Mouse (Mus musculus): Measurements from ENCODE around the gene Bcas2.
"Not testable (repeated sequence)": the region's sequence is repeated elsewhere in the genome, so short reads cannot be mapped to it uniquely, and the experiment has no call there.

The Bcas2 gene

DNA sequence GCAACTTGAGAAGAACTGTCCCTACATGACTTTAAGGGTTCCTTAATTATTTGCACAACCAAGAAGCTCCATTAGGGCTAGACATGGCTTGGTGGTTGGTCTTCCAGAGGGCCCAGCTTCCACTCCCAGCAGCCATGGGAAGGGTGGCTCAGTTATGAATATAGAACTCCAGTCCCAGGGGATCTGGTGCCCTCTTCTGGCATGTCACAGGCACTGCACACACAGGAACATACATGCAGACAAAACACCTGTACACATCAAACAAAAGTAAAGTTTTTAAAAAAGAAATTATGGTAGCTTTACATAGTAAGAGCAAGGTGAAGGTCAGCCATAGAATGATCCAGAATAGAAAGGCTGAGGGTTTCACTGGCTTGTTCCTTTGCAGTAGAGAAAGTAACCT, 17.7 kb upstream of the Bcas2 start:
- intact Hi-C loops (cut with DNase I) = no loop called here

DNA sequence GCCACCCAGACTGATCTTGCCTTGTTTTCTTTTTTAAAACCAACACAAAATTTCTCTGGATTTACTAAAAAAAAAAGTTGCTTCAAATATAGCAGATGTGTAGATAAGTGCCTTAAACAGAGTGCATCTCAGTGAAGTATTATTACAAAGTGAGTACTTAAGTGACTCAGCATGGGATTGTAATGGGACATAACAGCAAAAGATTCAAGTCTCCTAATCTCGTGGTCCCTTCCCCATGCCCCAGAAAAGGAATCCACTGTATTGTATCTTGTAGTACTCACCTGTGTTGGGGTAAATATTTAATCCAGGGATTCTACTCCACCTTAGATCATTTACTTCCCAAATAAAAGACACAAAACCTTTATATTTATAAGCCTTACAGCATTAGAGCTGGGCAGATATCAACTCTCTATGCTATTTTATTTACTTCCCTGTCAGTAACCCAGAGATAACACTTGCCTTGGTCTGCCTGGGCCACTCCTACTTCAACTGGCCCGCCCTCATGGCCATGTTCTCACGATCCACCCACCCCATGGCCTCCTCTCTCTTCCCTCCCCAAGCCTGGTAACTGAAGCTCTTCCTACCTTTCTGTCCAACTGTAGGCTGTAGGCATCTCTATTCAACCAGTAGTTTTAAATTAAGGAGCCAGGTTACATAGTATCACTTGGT, 12.1 kb upstream of the Bcas2 start:
- intact Hi-C loops (cut with DNase I) = no loop called here

DNA sequence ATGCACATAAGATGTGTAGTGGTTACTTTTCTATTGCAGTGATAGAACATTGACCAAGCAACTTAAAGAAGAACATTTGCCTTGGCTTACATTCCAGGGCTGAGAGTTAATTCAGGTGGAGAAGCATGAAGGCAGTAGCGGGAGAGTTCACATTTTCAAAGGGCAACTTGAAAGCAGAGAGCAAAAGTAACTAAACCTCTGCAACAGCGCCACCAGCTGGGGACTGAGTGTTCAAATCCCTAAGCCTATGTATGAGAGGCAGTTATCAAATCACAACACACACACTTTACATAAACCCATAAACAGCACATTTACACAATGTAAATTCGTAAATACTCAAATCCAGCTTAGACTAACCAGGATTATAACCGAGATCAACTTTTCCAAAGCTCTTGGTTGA, 1.7 kb upstream of the Bcas2 start:
- intact Hi-C loops (cut with DNase I) = loop anchor here (5.0 kb wide), 2 partner anchors 67 to 107 kb away; partner anchors contain the start of gene Dennd2c

DNA sequence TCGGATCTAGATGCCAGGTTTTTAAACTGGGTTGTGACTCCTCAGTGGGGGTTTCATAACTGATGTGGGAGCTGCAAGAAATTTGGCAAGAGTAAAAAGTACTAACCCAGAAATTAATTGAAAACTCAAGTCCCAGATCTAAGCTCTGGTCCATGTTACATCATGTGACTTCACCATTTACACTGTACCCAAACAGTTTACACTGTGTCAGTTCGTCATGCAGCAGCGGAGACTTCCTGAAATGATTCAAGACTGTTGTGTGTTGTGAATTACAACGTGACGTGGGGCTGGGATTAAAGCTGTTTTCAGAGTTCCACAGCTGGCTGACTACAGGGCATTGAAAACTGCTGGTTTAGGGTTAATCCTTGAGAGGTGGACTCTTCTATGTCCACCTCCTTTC, 1.2 kb downstream of the Bcas2 start:
- intact Hi-C loops (cut with DNase I) = no loop called here

DNA sequence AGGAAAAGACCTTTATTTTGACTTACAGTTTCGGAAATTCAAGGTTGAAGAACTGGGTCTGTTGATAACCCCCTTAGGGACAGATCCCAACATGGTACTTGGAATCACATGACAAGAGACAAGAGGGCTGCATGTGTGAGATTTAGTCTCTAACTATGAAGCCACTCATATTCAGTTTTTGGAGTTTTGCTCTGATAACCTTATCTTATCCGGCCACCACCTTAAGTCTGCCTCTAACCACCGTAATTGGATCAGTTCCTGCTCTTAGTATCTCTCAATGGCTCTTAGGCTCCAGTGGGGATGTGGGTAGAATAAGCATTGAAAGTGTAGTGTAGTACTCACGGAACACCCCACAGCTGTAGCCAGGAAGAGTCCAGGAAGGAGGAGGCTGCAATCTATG, 5.3 kb downstream of the Bcas2 start:
- intact Hi-C loops (cut with DNase I) = no loop called here

DNA sequence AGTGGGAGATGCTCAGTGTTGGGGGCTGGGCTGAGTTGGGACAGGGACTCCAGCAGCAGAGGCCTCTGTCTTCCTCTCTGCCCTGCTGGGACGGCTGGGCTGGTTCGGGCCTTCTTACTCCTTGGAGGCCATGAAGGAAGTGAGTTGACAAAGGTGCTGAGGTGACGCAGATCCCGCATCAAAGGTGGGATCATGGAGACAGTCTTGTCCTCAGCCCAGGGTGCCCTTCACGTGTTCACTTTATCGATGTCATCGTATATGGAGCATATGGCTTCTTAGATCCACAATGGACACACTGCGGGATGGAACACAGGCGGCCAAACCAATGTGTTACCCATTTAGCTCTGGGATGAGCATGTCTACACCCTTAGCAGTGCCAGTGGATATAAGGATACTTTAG, 8.1 kb downstream of the Bcas2 start:
- intact Hi-C loops (cut with DNase I) = no loop called here

DNA sequence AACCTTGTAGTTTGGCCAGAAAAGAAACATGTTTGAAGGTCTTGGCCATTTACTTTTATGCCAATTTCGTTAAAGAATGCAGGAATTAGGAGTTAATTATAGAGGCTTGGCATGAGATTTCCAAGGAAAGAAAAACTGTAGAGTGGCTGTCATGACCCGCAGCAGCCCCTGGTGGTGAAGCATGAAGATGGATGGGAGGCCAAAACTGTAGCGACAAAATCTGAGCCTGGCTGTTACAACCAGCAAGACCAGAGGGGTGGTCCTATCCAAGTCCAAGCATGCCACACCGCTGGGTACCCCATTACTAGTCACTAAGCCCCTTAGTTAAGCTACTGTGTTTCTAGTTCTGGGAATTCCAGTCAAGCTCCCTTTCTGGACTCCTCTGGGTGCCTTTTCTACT, 9.7 kb downstream of the Bcas2 start:
- intact Hi-C loops (cut with DNase I) = loop anchor here (5.0 kb wide), 1 partner anchor 201 kb away; no protein-coding TSS in a partner anchor

DNA sequence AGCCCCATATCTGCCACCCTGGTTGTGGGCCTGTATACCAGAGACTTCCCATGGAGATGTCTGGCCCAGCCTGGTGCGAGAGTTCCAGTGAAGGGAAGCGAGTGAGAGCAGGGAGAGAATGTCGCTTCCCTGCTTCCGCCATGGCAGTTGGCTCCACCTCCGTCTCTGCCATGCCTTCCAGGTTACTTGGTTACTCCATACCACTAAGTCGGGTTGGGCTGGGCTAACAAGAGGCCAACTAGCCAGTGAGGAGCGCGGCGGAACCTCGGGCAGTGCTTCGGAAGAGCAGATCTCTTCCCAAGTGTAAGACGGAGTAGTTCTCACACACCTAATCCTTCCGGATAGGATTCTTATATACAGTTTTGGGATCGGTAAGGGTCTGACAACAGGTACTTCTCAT, 11.4 kb downstream of the Bcas2 start:
- intact Hi-C loops (cut with DNase I) = loop anchor here (5.0 kb wide), 1 partner anchor 199 kb away; no protein-coding TSS in a partner anchor

DNA sequence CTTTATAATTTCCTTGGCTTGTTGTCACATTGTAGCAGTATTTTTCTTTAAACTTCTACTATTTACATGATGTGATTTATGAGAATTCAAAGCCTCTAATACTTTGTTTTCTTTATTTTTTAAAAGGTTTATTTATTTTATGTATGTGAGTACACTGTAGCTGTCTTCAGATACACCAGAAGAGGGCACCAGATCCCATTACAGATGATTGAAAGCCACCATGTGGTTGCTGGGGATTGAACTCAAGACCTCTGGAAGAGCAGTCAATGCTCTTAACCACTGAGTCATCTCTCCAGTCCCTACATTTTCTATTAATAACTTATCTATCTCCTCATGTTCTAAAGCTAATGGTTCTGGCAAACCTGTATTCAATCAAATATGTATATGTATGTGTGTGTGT, 13.0 kb downstream of the Bcas2 start:
- intact Hi-C loops (cut with DNase I) = loop anchor here (5.0 kb wide), 1 partner anchor 198 kb away; no protein-coding TSS in a partner anchor

DNA sequence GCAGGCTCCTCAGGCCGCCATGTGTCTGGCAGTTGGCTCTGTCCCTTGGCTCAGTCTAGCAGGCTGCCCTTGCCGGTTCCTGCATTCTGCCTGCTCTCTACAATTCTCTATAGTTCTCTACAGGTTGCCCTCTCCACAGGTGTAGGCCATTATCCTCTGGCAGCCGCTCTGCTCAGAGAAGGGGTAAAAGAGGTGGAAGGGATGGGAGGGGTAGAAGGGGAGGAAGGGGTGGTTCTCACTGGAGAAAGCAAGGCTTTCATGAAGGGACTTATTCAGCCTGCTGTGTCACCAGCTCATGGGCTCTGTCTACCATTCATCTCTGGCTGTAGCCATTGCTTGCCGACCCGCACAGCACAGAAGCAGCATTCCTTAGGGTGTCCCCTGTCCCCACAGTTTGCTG, 17.0 kb downstream of the Bcas2 start:
- intact Hi-C loops (cut with DNase I) = no loop called here

DNA sequence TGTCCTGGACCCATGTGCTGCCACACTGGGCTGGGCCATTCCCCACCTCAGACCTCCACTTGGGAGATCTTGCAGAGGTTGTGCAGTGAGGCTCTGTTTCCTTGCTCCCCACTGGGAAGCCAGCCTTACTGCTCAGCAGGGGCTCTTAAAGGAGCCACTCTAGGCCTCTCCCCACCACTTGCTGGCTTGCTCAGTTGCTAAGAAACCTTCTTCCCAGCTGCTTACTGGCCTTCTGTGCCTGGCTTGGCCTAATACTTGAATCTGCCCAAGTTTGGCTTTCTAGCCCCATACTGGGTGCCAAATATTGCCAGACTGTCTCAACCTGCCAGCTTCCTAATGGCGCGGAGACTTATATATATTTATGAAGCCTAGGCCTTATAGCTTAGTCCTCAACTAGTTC, 17.4 kb downstream of the Bcas2 start:
- intact Hi-C loops (cut with DNase I) = no loop called here

DNA sequence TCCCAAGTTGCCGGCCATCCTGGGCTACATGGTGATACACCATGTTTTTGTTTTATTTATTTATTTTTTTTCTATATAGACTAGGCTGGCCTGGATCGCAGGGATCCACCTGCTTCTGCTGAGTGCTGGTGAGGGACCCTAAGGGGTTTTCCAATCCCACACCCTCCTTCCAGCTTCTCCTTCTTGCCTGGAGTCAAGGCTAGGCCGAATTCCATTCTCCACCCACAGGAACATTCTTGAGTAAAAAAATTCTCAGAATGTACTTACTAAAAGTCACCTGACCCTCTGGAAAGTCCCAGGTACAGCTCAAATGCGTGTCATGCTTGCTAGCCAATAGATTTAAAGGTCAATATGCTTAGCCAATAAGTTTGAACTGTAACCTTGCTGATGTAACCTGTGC, 20.7 kb downstream of the Bcas2 start:
- intact Hi-C loops (cut with DNase I) = no loop called here

DNA sequence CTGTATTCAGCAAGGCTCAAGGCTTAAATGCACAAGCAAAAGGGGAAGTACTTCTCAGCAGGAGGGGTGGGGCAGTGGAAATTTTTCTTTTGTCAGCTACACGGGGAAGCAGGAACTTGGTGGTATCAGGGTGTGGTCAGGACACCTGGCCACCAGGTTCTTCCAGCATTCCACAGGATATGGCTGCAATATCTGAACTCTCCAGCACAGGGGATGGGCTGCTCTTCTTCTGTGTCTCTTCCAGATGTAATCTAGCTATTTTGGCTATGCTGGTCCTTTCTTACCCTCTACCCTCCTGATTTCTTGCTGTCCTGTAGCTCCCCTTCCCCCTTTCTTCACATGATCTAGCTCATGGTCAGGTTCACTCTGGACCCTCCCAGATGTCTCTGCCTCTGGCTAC, 21.7 kb downstream of the Bcas2 start:
- intact Hi-C loops (cut with DNase I) = no loop called here

DNA sequence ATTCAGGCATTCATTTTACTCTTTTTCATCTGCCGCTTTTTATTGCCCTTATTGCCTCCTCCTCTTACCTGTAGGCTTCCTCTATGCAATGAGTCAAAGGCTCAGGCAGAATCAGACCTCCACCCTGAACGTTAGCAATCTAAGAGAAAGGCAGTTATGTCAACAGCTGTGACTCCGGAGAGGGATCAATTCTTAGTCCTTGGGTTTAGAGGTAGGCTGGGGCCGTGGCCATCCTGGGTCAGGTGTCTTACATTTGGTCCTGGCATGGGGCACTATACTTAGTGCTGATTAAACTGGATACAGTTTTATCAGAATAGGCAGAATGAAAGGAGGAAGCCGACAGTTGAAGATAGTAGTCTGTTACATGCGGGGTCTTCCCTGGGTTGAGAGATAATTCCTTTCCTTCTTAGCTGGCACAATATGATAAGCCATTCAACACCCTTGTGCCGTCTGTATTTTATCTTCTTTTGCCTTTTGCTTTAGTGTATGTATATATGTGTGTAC, 24.9 kb downstream of the Bcas2 start:
- intact Hi-C loops (cut with DNase I) = no loop called here

DNA sequence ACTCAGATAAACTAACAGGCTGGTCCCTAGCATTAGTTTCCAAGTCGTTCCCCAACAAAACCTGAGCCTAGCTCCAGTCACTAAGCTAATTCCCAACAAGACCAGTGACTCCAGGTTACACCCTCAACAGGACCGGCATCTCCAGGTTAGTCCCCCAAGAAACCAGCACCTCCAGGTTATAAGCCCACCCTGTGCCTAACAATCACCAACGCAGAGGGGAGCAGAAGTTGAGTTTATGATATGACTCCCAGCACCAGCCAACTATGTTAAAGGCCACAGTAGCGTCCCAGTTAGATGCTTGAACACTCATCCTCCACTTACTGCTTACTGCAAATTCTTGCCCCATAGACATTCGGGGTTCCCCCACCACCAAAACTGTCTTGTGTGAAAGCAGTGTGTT, 27.9 kb downstream of the Bcas2 start:
- intact Hi-C loops (cut with DNase I) = no loop called here

DNA sequence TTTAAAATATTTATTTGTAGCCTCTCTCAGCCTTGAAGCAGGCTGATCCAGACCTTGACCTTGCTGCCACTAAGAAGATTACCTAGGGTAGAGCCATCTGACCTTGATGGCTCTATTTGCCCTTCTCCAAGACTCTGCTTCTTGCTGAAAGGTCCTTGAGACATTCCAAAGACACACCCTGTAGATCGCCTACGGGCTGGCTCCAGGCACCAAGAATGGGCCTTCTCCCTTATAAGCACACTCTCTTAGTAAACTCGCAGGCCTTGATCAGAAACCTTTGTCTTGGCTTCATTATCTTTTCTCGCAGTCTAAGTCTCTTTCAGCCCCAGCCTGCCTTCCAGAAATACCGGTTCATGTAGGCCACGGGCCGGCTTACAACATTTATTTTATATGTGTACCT, 29.6 kb downstream of the Bcas2 start:
- intact Hi-C loops (cut with DNase I) = not testable (repeated sequence)

DNA sequence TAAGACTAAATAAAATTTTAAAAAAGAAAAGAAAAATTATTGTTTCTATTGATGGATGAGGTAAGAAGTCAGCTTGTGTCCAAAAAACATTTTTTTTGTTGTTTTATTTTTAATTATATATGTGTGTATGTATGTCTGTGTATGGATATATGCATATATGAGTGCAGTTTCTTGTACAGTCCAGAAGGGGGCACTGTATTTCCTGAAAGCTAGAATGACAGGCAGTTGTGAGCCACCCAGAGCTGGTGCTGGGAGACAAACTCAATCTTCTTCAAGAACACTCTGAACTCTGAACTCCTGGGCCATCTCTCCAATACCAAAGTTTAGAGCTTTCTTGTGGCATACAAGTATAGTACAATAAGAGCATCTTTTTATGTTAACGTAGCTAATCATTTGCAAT, 32.1 kb downstream of the Bcas2 start:
- intact Hi-C loops (cut with DNase I) = no loop called here

DNA sequence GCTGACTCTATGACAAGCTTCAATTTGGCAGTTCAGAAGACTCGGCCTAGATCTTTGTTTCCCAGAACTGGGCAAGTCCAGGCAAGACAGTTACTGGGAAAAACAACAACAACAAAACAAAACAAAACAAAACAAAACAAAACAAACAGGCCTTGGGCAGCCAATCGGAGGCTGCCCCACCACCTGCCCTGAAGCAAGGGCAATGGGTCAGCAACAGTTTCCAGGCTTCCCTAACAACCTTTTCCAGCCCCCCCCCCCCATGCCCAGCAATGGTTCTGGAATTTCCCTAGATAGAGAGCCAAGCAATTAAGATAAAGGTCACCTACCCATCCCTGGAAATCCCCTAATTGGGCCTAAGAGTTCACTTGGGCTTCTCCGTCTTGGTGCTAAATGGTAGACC, 33.0 kb downstream of the Bcas2 start:
- intact Hi-C loops (cut with DNase I) = no loop called here

DNA sequence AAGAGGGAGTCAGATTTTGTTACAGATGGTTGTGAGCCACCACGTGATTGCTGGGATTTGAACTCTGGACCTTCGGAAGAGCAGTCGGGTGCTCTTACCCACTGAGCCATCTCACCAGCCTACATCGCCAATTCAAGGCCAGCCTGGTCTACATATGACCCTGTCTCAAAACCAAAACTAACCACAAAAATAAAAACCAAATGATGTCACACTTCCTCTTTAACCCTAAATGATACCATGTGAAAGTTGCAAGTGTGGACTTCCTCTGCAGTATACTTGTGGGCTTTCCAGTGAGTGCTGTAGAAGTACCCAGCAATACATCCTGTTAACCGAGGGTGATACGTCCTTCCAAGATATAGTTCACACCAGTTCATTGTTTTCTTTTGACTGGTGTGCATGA, 34.9 kb downstream of the Bcas2 start:
- intact Hi-C loops (cut with DNase I) = no loop called here

DNA sequence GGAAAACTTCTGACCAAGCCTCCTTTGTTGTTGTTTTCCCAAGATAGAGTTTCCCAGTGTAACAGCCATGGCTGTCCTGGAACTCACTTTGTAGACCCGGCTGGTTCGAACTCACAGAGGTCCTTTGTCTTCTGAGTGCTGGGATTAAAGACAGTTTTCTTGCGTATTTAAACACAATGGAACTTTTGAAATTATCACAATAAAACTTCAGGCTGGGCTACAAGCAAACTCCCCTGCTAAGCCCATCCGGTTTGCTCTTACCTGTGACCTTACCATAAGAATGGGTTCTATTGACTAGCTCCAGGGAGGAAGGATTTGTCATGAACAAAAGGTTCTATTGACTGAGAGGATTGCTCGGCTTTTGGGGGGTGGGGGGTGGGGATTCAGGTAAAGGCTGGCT, 36.3 kb downstream of the Bcas2 start:
- intact Hi-C loops (cut with DNase I) = no loop called here

DNA sequence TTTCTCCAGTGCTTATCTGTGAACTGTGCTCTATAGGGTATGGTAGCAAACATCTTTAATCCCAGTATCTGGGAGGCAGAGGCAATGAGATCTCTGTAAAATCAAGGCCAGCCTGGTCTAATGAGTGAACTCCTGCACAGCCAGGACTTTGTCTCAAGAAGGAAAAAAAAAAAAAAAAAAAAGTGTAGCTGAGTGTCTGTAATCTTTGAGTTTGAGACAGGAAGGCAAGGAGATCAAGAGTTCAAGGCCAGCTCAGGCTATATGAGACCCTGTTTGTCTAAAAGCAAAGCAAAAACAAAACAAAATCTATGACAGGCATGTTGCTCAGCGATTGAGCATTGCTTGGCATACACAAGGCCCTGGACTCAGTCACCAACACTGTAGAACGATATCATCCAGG, 36.8 kb downstream of the Bcas2 start:
- intact Hi-C loops (cut with DNase I) = no loop called here

DNA sequence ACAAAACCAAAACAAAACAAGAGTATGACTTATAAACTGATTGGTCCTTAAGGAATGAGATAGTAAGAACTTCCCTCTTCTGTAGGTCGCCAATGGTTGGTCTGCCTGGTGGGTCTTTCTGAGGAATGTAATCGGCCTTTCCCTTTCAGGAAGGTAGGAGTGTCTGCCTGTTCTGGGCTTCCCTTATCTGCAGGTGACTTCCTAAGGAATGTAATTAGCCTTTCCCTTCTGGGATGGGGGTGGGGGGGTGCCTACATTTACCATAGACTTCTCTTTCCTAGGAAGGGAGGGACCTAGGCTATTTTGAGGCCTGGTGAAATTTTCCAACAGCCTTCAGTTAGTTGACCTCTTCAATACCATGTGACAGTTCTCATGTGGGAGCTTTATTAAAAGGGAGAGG, 39.6 kb downstream of the Bcas2 start:
- intact Hi-C loops (cut with DNase I) = no loop called here

DNA sequence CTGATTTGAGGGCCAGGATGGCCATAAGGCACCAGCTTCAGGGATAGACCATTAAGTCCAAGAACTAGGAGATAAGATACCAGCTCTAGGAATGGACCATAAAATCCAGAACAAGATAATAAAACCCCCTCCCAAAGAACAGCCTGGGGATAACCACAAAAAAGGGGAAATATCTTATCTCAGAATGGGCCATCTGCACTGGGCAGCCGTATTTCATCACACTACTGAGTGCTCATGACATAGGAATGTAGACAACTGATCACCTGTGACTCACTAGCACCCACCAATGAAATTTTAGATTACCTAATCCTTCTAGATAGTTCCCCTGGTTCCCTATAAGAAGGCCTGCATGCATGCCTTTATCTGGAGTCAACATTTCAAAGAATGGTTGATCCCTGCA, 40.7 kb downstream of the Bcas2 start:
- intact Hi-C loops (cut with DNase I) = no loop called here

DNA sequence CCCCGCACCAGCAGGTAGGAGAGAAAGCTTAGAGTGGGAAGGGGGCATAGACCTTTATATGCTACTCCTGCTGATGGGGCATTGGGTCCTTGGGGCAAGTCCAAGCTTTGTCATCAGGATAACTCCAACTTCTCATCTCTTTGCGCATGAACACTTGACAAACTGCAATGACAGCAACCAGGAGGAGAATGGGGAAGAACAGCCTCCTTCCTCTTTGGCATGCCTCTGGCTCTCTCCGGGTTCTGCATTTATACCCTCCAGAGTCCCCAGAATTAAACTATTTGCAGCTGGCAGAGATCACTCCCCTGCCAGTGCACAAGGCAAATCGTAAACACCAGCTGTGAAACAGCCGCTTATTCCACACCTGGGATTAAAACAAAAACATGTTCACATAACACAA, 42.1 kb downstream of the Bcas2 start:
- intact Hi-C loops (cut with DNase I) = no loop called here
